Mouse (Mus musculus): ENCODE results near the gene Prrc2b. TPM values are rescaled to one million over a fixed set of nuclear protein-coding genes. Genes with fewer than 3 reads are reported as not detected.
A peak's percentile ranks its signal among the peaks of the same experiment; 100 is the strongest.

Prrc2b gene
- polyA plus RNA-seq, 1 experiment from 2014 or later, result 96.9 TPM

GRCm38 (mm10) chr2:32166581-32166980, 15.7 kb downstream of the Prrc2b start:
- peak overlapping the region; percentile 47 for H3K4me2 ChIP-seq
- H3K27ac ChIP-seq, result peak overlapping the region; percentile 88
- 0 out of 2 replicates have a peak, but pooled peaks have one; percentile 9 for ATAC-seq (ENCODE audit: low FRiP score)
- no peaks in the 10 kb centered on the region for H3K27me3 ChIP-seq
- no peak overlapping the region for H3K4me3 ChIP-seq (replicated peaks)
- WGBS, result 6% methylated on average over 10 of the region's 10 CpGs
- peak overlapping the region; percentile 36; the same call in 1 of the 2 replicates for H3K9ac ChIP-seq
- H3K36me3 ChIP-seq (replicated peaks), result 0 out of 2 replicates have a peak, but pooled peaks cover 4% of the 10 kb centered on the region
- H3K9me3 ChIP-seq, result no peaks in the 10 kb centered on the region
- H3K4me1 ChIP-seq, result peaks cover 76% of the 10 kb centered on the region

DNA sequence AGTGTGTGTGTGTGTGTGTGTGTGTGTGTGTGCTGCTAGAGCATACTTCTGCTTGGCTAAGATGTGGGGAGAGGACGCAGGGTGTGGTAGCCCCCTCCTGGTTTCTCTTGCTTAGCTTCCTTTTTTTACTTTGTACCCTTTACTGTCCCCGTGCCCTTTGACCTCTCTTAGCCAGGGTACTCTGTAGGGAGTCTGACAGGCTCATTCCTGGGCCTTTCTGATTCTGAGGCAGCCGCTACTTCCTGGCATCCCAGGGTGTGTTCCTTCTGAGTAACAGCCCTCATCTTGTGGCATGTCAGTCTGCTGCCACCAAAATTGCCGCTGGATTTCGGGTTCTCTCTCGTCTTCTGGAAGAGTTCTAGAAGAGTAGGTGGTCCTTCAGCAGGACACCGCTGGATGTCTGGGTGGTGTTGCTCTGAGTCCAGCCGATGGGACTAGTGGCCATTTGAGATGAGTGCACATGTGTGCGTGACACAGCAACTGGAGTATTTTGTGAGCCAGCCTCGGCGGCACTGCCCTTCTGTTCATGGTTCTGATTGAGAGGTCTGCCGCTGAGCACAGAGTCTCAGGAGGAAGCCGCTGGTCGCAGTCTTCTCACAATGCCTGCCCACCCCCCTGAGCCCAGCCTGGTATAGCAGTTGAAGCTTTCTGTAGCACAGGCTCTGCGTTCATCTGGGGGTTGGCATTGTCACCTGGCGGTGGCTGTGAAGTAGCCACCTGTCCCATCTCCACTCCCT, 16.3 kb downstream of the Prrc2b start:
- no peaks in the 10 kb centered on the region for H3K9me3 ChIP-seq
- no peaks in the 10 kb centered on the region for H3K36me3 ChIP-seq (replicated peaks)
- peak; percentile 27 for ATAC-seq (ENCODE audit: low FRiP score)
- WGBS, result 9% methylated on average over 16 of the region's 16 CpGs
- H3K4me2 ChIP-seq, result peak overlapping the region; percentile 47
- peaks cover 82% of the 10 kb centered on the region for H3K4me1 ChIP-seq
- peak overlapping the region; percentile 36 for H3K9ac ChIP-seq
- H3K27ac ChIP-seq, result peak overlapping the region; percentile 88
- H3K4me3 ChIP-seq (replicated peaks), result peak overlapping the region; percentile 10; the same call in 1 of the 2 replicates
- no peaks in the 10 kb centered on the region for H3K27me3 ChIP-seq

GRCm38 (mm10) chr2:32167819-32168218, 16.9 kb downstream of the Prrc2b start:
- no peaks in the 10 kb centered on the region for H3K36me3 ChIP-seq (replicated peaks)
- peak; percentile 84 for ATAC-seq (ENCODE audit: low FRiP score)
- H3K4me2 ChIP-seq, result peak overlapping the region; percentile 47
- no peaks in the 10 kb centered on the region for H3K27me3 ChIP-seq
- 0 out of 2 replicates have a peak overlapping the region, but pooled peaks have one; percentile 10 for H3K4me3 ChIP-seq (replicated peaks)
- WGBS, result 4% methylated on average over 7 of the region's 7 CpGs
- H3K9me3 ChIP-seq, result no peaks in the 10 kb centered on the region
- peak overlapping the region; percentile 88 for H3K27ac ChIP-seq
- peak overlapping the region; percentile 36; the same call in 1 of the 2 replicates for H3K9ac ChIP-seq
- H3K4me1 ChIP-seq, result peaks cover 82% of the 10 kb centered on the region

DNA sequence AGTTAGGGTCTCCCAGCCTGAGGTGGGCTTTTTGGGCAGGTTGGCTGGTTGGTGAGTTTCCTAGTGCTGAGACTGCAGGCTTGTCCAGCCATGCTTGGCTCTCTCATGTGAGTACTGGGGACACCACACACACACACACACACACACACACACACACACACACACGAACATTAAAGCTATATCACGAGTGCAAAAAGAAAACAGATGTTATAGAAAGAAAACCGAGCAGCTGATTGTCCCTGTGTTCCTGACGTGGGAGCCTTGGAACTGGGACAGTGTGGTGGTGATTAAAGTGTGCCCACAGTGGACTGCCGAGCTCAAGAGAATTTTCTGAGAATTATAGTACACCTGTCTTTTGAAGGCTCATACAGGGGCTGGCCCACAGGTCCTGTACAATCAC, 18.4 kb downstream of the Prrc2b start:
- WGBS, result 75% methylated on average over 5 of the region's 5 CpGs
- H3K27ac ChIP-seq, result no peak overlapping the region
- H3K4me1 ChIP-seq, result peaks cover 86% of the 10 kb centered on the region

GRCm38 (mm10) chr2:32170010-32170409, 19.1 kb downstream of the Prrc2b start:
- Histone ChIP-seq H3K27ac (peak overlapping the region; percentile 27; the same call in 1 of the 2 replicates), H3K4me3 (replicated peaks) (no peak overlapping the region), H3K27me3 (no peaks in the 10 kb centered on the region), H3K9me3 (no peaks in the 10 kb centered on the region), H3K4me2 (no peak overlapping the region), H3K36me3 (replicated peaks) (no peaks in the 10 kb centered on the region), H3K9ac (no peak overlapping the region), H3K4me1 (peaks cover 86% of the 10 kb centered on the region)
- 68% methylated on average over 8 of the region's 8 CpGs for WGBS
- no peak for ATAC-seq (ENCODE audit: low FRiP score)

More for the DNA sequence above, 18.4 kb downstream of the Prrc2b start:
- H3K36me3 ChIP-seq (replicated peaks), result no peaks in the 10 kb centered on the region
- no peaks in the 10 kb centered on the region for H3K9me3 ChIP-seq
- no peak overlapping the region for H3K4me2 ChIP-seq
- H3K9ac ChIP-seq, result no peak overlapping the region
- no peaks in the 10 kb centered on the region for H3K27me3 ChIP-seq
- no peak overlapping the region for H3K4me3 ChIP-seq (replicated peaks)
- no peak for ATAC-seq (ENCODE audit: low FRiP score)

- 85% methylated on average over 14 of the region's 14 CpGs for WGBS
- peaks cover 82% of the 10 kb centered on the region for H3K4me1 ChIP-seq
Measured at GRCm38 (mm10) chr2:32171658-32172433, 21.0 kb downstream of the Prrc2b start.

DNA sequence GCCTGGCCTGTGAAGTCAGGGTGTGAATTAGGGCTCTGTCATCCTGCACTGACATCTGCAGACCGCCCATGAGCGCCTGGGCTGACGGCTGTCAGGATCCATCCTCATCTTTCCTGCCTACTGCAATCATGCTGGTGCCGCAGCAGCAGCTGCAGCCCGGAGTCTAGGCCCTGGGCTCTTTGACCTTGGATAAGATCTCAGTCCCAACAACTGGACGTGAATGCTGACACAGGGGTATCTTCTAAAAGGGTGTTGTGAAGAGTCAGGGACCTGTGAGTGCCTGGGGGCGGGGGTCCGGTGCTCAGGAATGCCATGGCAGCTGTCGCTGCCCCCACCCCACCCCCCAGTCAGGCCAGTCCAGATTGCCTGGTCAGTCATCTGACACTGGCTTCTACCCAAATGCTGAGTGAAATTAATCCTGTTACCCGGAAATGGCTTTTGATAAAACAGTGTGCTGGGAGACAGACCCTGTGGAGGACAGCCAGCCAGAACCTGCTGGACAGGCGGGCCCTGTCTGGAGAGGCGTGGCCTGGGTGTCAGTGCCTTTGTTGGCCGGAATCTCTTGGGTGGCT, 23.4 kb downstream of the Prrc2b start:
- Histone ChIP-seq H3K27me3 (no peaks in the 10 kb centered on the region), H3K27ac (peak overlapping the region; percentile 92), H3K9me3 (no peaks in the 10 kb centered on the region), H3K4me1 (peaks cover 78% of the 10 kb centered on the region), H3K9ac (peak overlapping the region; percentile 43; the same call in 1 of the 2 replicates), H3K4me2 (peak overlapping the region; percentile 42), H3K36me3 (replicated peaks) (no peaks in the 10 kb centered on the region), H3K4me3 (replicated peaks) (0 out of 2 replicates have a peak overlapping the region, but pooled peaks have one; percentile 5)
- WGBS, result 7% methylated on average over 13 of the region's 13 CpGs
- ATAC-seq (ENCODE audit: low FRiP score), result peak; percentile 75

More at GRCm38 (mm10) chr2:32171658-32172433, 21.0 kb downstream of the Prrc2b start:
- no peak overlapping the region for H3K4me3 ChIP-seq (replicated peaks)
- no peak overlapping the region for H3K4me2 ChIP-seq
- H3K27me3 ChIP-seq, result no peaks in the 10 kb centered on the region
- no peak overlapping the region for H3K9ac ChIP-seq
- no peaks in the 10 kb centered on the region for H3K36me3 ChIP-seq (replicated peaks)
- H3K27ac ChIP-seq, result no peak overlapping the region
- H3K9me3 ChIP-seq, result no peaks in the 10 kb centered on the region
- no peak for ATAC-seq (ENCODE audit: low FRiP score)

- no peaks in the 10 kb centered on the region for H3K27me3 ChIP-seq
- H3K36me3 ChIP-seq (replicated peaks), result no peaks in the 10 kb centered on the region
- H3K4me3 ChIP-seq (replicated peaks), result no peak overlapping the region
- H3K27ac ChIP-seq, result peak overlapping the region; percentile 92
- 42% methylated on average over 7 of the region's 7 CpGs for WGBS
- H3K9ac ChIP-seq, result peak overlapping the region; percentile 43; the same call in 1 of the 2 replicates
- H3K9me3 ChIP-seq, result no peaks in the 10 kb centered on the region
- peak overlapping the region; percentile 42 for H3K4me2 ChIP-seq
- H3K4me1 ChIP-seq, result peaks cover 72% of the 10 kb centered on the region
- ATAC-seq (ENCODE audit: low FRiP score), result peak; percentile 54
Measured at GRCm38 (mm10) chr2:32175051-32175466, 24.2 kb downstream of the Prrc2b start.

DNA sequence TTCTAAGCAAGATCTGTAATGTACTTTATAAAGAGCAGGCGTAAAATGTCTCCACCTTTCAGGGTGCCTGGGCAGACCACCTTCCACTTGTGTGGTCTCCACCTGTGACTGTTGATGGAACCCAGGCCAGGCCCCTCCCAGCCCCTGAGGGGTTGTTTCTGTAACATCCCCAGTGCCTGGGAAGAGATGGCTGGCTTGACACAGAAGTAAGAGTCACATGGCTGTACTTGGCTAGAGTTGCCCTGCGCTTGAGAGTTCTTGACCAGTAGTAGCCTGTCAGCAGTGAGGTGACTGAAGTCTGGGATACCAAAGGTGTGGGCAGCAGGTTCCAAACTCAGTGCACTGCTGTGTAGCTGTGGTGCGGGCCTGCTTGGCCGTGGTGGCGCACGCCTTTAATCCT, 24.6 kb downstream of the Prrc2b start:
- Histone ChIP-seq H3K4me1 (peaks cover 72% of the 10 kb centered on the region), H3K4me2 (no peak overlapping the region), H3K27ac (peak overlapping the region; percentile 92), H3K27me3 (no peaks in the 10 kb centered on the region), H3K9ac (no peak overlapping the region), H3K4me3 (replicated peaks) (no peak overlapping the region), H3K9me3 (no peaks in the 10 kb centered on the region), H3K36me3 (replicated peaks) (no peaks in the 10 kb centered on the region)
- no peak for ATAC-seq (ENCODE audit: low FRiP score)
- 95% methylated on average over 6 of the region's 6 CpGs for WGBS

- no peaks in the 10 kb centered on the region for H3K9me3 ChIP-seq
- no peaks in the 10 kb centered on the region for H3K27me3 ChIP-seq
- no peak overlapping the region for H3K4me2 ChIP-seq
- no peak overlapping the region for H3K9ac ChIP-seq
- H3K27ac ChIP-seq, result no peak overlapping the region
- WGBS, result 45% methylated on average over 3 of the region's 3 CpGs
- H3K4me3 ChIP-seq (replicated peaks), result no peak overlapping the region
- peaks cover 75% of the 10 kb centered on the region for H3K4me1 ChIP-seq
- no peak for ATAC-seq (ENCODE audit: low FRiP score)
- H3K36me3 ChIP-seq (replicated peaks), result no peaks in the 10 kb centered on the region
Measured at GRCm38 (mm10) chr2:32176848-32177247, 26.0 kb downstream of the Prrc2b start.

DNA sequence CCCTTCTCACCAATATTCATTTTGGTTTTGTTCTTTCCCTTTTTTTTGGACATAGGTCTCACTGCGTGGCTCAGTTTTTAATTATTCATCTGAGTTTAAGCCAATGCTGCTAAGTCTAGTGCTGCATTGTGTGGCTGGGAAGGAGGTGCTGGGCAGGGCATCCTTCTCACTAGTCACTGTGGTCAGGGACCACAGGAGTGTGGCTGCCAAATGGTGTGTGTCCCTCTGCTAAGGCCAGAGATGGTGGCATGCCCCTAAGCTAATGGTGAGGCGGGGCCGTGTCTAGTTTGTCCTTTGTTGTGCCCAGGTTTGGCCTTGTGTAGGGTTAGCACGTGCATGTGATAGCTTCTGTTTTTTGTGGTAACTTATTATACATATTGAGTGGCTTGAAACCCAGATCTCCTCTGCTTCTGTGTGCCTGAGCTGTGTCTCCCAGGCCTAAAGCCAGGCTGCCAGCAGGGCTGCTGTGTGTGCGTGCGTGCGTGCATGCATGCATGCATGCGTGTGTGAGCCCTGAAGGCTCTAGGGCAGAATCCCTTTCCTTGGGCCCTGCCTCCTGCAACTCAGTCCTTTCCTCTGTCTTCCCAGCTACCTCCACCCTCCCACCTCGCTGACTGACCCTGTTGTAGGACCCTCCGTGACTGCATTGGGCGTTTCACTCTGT, 26.6 kb downstream of the Prrc2b start:
- 79% methylated on average over 11 of the region's 11 CpGs for WGBS
- Histone ChIP-seq H3K4me3 (replicated peaks) (no peak overlapping the region), H3K9ac (no peak overlapping the region), H3K4me1 (peaks cover 74% of the 10 kb centered on the region), H3K9me3 (no peaks in the 10 kb centered on the region), H3K4me2 (no peak overlapping the region), H3K27me3 (no peaks in the 10 kb centered on the region), H3K27ac (peak overlapping the region; percentile 25; the same call in 1 of the 2 replicates), H3K36me3 (replicated peaks) (no peaks in the 10 kb centered on the region)
- no peak for ATAC-seq (ENCODE audit: low FRiP score)

Data from forebrain, embryonic 12.5 days (tissue).